Mouse (Mus musculus): ENCODE data around the gene Mrps9.

Gene Mrps9

DNA sequence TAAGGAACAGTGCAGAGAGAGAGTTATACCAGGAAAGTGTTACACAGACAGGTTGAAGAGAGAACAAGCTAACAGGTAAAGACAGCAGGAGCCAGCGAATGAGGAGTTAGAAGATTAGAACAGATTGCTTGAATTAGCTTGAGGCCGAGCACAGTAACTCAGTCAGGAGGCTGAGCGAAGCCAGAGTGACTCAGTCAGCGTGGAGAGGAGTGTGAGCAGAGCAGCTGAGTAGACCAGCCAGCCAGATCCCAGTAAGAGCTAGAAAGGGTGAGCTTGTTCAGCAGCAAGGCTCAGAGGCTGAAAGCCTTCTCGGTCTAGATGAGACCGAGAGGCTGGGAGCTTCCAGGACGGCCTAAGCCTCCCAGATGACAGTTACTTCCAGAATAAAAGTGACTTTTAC lies 55.7 kb downstream of the Mrps9 start:
- DNase-seq (ENCODE audit: low spot score), result no peak

DNA sequence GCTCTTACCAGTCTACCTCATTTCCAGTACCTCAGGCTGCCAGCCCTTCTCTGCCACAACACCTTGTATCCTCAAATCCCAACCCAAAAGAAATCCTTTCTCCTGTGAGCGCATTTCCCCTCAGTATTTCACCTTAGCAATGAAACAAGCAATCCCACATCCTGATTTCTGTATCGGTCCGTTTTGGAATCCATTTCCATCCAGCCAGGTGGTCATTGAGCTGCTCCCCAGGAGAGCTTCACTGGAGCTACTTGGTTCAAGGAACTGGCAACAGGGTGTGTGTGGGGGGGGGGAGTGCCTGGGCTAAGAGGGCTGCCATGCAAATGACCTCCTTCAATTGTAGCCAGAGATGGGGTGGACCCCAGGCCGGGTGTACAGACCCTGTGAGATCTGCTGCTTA lies 56.1 kb downstream of the Mrps9 start:
- no peak for DNase-seq (ENCODE audit: low spot score)

DNA sequence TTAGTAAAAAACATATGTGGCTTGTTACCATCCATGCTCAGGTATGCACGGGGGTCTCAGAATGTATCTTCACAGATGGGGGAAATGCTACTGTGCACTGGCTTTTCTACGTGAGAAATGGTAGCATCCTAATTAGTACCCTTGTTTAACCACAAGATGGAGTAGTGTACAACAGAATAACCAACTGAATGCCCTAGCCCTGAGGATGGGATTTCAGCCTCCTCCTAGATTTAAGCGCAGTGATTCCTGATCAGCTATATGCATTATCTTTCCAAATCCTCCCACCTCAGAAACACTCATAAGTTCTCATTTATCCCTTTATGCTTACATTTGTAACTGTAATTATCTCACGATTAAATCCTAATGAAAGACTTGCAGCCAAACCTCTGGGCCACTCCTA lies 64.0 kb downstream of the Mrps9 start:
- DNase-seq (ENCODE audit: low spot score), result no peak

DNA sequence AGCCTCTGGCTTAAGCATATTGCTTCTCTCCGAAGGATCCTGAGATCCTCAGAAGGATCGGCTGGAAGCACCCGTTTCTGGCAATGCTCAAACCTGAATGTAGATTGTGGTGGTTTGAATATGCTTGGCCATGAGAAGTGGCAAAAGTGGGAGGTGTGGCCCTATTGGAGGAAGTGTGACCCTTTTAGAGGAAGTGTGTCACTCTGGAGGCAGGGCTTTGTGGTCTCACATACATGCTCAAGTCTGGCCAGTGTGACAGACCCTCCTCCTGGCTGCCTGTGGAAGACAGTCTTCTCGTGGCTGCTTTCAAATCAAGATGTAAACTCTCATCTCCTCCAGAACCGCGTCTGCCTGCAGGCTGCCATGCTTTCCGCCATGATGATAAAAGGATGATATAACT lies 65.7 kb downstream of the Mrps9 start:
- DNase-seq (ENCODE audit: low spot score), result no peak

DNA sequence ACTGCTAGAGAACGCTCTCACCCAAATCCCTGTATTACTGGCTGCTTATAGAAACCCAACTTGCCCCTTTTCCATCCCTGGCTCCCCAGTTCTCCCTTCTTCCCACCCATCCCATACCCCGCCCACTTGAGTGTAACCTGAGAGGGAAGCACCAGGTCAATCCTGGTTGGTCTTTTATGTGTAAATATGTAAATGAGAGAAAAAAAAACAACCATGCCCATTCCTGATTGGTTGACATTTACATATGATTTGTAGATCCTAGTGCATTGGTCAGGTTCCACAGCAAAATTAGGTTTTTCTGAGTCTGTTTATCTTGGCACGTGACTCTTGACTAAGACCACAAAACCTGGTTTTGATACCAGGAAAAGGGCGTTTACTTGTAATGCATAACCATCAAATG lies 66.9 kb downstream of the Mrps9 start:
- no peak for DNase-seq (ENCODE audit: low spot score)

DNA sequence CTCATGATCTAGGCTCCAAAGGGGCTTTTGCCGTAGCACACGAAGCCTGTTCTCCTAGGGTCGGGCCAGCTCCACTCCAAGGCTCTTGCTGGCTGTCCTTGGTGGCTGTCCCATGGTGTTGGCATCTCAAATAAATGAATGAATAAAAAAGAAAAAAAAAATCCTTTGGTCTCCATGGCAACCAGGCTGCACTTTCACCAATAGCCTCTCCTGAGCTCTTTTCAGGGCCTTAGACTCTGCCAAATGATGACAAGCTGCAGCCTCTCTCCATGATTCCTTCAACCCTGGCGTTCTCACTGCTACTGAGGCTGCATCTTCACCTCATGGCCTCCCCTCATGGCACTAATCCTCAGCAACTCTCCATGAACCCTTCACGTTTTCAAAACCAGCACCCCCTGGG lies 72.9 kb downstream of the Mrps9 start:
- DNase-seq (ENCODE audit: low spot score), result no peak

DNA sequence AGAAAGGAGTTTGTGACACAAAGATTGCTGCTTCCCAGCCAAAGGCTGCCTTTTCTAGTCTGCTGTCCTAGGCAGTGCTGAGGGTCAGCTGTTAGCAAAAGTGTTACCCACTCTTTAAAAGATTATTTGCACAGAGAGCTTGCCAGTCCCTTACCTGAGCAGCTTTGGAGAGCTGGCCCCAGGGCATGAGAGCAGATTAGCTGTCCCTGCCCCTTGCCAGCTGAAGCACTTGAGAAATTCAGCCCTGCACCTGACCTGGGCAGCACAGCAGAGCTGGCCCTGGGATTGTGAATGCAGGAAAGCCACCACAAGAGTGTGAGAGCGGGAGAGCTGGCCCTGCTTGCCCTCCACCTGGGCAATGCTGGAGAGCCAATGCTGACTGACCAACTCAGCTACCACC lies 82.6 kb downstream of the Mrps9 start:
- no peak for DNase-seq (ENCODE audit: low spot score)

DNA sequence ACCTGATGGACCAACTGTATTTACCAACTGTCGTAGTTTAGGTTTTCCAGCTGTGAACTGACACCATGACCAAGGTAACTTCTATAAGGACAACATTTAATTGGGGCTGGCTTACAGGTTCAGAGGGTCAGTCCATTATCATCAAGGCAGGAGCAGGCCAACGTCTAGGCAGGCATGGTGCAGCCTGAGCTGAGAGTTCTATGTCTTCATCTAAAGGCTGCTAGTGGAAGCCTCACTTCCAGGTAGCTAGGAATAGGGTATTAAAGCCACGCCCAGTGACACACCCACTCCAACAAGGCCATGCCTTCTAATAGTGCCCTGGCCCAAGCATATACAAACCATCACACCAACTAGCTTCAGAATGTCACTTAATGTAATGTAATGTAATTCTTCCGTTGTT lies 97.5 kb downstream of the Mrps9 start:
- DNase-seq (ENCODE audit: low spot score), result no peak

DNA sequence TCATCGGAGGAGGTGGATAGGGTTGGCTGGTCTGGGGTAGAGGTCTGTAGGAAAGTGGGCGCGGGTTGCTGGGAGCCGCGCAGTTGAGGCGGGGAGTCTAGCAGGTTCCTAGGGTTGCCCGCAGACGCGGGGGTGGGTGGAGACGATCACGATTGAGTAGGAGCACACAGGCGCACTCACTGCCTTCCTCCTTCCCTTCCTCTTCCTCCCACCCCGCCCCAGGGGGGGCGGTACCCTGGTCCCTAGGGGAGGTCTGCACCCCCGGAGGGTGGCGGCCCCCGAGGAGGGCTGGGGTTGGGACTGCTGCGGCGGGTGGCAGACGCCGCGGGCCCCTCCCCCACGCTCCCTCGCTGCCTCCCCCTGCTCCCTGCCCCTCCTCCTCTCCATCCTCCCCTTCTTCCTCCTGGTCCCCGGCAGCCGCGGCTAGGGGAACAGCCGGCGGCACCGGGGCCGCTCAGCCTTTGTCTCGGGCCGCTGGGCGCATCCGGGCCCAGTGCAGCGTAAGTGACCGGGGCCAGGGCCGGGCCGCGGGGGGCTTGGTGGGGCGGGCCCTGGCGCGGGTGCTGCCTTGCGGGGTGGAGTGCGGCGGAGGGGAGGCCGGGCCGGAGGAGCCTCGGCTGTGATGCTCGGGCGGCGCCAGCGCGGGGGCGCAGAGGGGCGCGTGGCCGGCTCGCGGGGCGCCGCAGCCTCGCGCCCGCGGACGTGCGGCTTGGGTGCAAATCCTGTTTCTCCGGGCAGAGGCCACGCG lies 101.9 kb downstream of the Mrps9 start, which contains the start of gene Gpr45:
Gene Gpr45 (plus strand): TSS at position 139 of the 748 bp plus-strand sequence.
- peak; percentile 52 for DNase-seq (ENCODE audit: low spot score)

DNA sequence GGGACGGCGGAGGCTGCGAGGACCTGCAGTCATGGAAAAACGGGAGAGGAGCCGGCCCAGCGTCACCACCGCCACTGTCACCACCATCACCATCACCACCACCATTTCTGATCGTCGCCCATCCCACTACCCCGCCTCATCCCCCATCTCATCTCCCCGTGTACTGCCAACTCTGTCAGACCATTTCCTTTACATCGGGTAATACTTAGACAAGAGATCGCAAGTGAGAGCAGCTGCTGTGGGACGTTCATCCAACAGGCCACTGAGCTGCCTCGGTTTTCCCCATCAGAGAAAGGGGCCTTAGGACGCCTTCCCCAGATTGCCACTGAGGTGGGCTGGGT lies 102.4 kb downstream of the Mrps9 start:
- DNase-seq (ENCODE audit: low spot score), result no peak

Data from testis, postnatal 10 days (tissue).